Mouse (Mus musculus) small intestine, adult 2 months (tissue): ENCODE results near the gene Ep300. TPM values are rescaled to one million over a fixed set of nuclear protein-coding genes. Genes with fewer than 3 reads are reported as not detected.

Source experiments
- H3K27ac ChIP-seq: fragments of 200-500 bp; 2 replicates; pipeline ENCODE4 v1.5.1; 2012; ENCODE audit warnings: low read depth, low read length, control low read depth, inconsistent platforms; ENCODE audit not compliant: insufficient read depth
- H3K27me3 ChIP-seq: fragments of 200-500 bp; 2 replicates; pipeline ENCODE4 v1.6.1; 2012; ENCODE audit warnings: mild to moderate bottlenecking, moderate library complexity, low read length, inconsistent platforms; ENCODE audit not compliant: control insufficient read depth, insufficient read depth
- H3K36me3 ChIP-seq: fragments of 200-500 bp; 2 replicates; pipeline ENCODE4 v1.6.1; 2012; ENCODE audit warnings: mild to moderate bottlenecking, low read length, control low read depth, inconsistent platforms; ENCODE audit not compliant: control insufficient read depth, insufficient read depth
- H3K4me1 ChIP-seq: fragments of 200-500 bp; 2 replicates; pipeline ENCODE4 v1.6.1; 2012; ENCODE audit warnings: low read length, inconsistent platforms, mixed read lengths; ENCODE audit not compliant: control insufficient read depth, insufficient read depth, insufficient read length
- H3K4me3 ChIP-seq: fragments of 200-500 bp; 2 replicates; pipeline ENCODE4 v1.5.1; 2012; ENCODE audit warnings: low read depth, mild to moderate bottlenecking, control low read depth, inconsistent platforms, low read length, moderate library complexity
- CTCF ChIP-seq: fragments of 200-500 bp; IDR thresholded peaks from 2 replicates; pipeline ENCODE4 v1.5.1; 2012; ENCODE audit warnings: low read depth, mild to moderate bottlenecking, control low read depth, inconsistent platforms, low read length, moderate library complexity, mixed read lengths; ENCODE audit not compliant: insufficient replicate concordance, insufficient read length; ENCODE audit errors: extremely low read depth
- POLR2A ChIP-seq: fragments of 200-500 bp; IDR thresholded peaks from 2 replicates; pipeline ENCODE4 v1.6.1; 2012; ENCODE audit warnings: low read depth, mild to moderate bottlenecking, control low read depth, inconsistent platforms, low read length, moderate library complexity
- WGBS: fragments of 180-500 bp; shearing (Covaris S2); methylation state at CpG from one replicate; pipeline ENCODE4 v1.1.7; 2018; 5-methylcytosine and 5-hydroxymethylcytosine counted together
- polyA plus RNA-seq: library from polyadenylated mRNA; depleted of rRNA; stranded (reverse); fragments of >200 nt; gene quantifications from 2 replicates; pipeline ENCODE4 v1.2.3, GENCODE M21; 2012

Ep300 gene
- polyA plus RNA-seq, 1 experiment = 33.3 TPM

DNA sequence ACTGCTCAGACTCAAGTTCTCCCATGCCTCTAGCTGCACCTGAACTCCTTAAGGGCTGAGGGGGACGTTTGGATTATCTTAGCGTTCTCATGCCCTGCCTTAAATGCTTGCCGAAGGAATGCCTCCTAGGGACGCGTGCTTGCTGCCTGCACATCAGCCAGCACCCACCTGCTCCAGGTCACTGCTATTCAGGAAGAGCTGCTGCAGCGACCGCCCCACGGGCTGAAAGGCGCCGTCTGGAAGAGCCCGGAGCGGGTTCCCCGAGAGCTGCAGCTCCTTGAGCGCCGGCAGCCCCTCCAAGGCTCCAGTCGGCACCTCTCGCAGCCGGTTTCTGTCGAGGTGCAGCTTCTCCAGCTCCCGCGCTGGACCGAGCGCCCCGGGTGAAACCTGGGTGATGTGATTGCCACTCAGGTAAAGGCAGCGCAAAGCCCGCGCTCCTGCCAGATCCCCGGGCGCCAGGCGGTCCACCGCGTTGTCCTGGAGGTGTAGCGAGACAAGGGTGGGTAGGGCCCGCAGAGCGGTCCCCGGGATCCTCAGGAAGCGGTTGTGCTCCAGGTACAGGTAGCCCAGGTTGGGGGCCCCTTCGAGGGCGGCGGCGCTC, 108.3 kb downstream of the Ep300 start:
- Histone ChIP-seq H3K27me3 (peaks cover 17% of the 10 kb centered on the region), H3K4me3 (peak overlapping the region; percentile 73), H3K4me1 (peaks cover 8% of the 10 kb centered on the region; the same call in 1 of the 2 replicates), H3K27ac (no peak overlapping the region), H3K36me3 (no peaks in the 10 kb centered on the region)
- 3% methylated on average over 41 of the region's 41 CpGs for WGBS
- TF ChIP-seq POLR2A (no peak), CTCF (no peak)

DNA sequence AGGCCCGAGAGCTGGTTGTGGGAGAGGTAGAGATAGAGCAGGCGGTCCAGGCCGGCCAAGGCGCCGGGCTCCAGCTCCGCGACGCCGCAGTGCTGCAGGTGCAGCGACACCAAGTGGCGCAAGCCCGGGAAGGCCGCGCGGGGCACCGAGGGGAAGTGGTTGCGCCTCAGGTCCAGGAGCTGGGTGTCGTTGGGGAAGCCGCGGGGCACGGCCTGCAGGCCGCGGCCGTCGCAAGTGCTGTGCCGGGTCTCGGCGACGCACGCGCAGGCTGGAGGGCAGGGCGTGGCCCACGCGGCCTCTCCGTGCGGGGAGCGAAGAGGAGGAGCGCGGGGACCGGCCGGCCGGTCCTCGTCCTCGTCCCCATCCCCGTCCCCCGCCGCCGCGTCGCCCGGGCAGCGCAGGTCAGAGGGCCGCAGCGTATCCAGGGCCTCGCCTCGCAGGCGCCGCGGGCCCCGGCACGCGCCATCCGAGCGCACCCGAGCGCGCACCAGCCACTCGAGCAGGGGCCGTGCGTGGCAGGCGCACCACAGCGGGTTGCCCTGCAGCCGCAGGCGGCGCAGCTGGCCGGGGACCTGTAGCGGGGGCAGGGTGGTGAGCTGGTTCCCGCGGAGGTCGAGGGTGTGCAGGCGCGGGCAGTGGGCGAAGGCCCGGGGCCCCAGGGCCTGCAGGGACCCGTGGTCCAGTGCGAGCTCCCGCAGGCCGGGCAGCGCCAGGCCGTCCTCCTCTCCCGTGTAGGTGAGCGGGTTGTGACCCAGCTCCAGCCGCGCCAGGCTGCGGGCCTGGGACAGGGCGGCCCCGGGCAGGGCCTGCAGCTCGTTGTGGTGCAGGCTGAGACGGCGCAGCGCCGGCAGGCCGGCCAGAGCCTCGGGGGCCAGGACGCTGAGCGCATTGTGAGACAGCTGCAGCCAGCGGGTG, 109.1 kb downstream of the Ep300 start:
- TF ChIP-seq CTCF (peak; percentile 59; the same call in 1 of the 2 replicates), POLR2A (no peak)
- peaks cover 8% of the 10 kb centered on the region; the same call in 1 of the 2 replicates for H3K4me1 ChIP-seq
- peak overlapping the region; percentile 73 for H3K4me3 ChIP-seq
- 2% methylated on average over 103 of the region's 107 CpGs for WGBS
- H3K36me3 ChIP-seq = no peaks in the 10 kb centered on the region
- peaks cover 17% of the 10 kb centered on the region for H3K27me3 ChIP-seq
- no peak overlapping the region for H3K27ac ChIP-seq

DNA sequence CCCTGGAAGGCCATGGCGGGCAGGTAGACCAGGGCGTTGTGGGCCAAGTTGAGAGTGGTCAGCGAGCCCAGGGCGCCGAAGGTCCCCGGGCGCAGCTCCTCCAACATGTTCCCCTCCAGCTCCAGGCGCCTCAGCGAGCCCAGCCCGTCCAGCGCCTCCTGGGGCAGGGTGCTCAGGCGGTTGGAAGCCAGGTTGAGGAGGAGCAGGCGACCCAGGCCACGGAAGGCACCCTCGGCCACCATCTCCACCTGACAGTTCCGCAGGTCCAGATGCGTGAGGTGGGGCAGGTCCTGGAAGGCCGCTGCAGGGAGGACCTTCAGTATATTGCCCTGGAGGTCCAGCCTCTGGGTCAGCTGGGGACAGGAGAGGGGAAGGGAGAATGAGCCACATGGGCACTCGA, 109.7 kb downstream of the Ep300 start:
- Histone ChIP-seq H3K4me3 (peak overlapping the region; percentile 73), H3K27me3 (peaks cover 17% of the 10 kb centered on the region), H3K4me1 (peaks cover 8% of the 10 kb centered on the region; the same call in 1 of the 2 replicates), H3K27ac (no peak overlapping the region), H3K36me3 (no peaks in the 10 kb centered on the region)
- TF ChIP-seq POLR2A (no peak), CTCF (no peak)
- 61% methylated on average over 19 of the region's 19 CpGs for WGBS

DNA sequence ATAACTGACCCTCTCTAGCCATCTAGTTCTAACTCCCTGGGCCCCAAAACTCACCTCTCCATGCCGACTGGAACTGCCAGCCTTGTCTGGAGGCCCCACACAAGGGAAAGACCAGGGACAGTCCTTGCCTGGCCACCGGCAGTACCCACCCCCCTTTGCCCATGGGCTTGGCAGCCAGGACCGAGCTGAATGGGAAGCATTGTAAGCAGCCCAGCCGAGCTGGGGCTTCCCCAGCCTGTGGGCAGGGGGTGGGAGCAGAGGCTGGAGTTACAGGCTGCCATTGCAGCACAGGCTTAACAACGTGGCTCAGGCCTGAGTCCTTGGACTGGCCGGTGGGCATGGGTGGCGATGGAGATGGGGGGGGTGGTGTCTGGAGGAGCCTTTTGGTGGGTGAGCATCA, 112.0 kb downstream of the Ep300 start, which contains the start of gene Chadl:
Chadl (minus strand) TSS at position 113 of the 400 bp plus-strand sequence.
- Histone ChIP-seq H3K4me3 (no peak within 1 kb of the TSS), H3K36me3 (no peaks in the 10 kb centered on the region), H3K27me3 (peaks cover 17% of the 10 kb centered on the region), H3K27ac (no peak within 1 kb of the TSS), H3K4me1 (peaks cover 8% of the 10 kb centered on the region; the same call in 1 of the 2 replicates)
- WGBS = 85% methylated on average over 7 of the region's 7 CpGs
- TF ChIP-seq CTCF (no peak), POLR2A (no peak)

DNA sequence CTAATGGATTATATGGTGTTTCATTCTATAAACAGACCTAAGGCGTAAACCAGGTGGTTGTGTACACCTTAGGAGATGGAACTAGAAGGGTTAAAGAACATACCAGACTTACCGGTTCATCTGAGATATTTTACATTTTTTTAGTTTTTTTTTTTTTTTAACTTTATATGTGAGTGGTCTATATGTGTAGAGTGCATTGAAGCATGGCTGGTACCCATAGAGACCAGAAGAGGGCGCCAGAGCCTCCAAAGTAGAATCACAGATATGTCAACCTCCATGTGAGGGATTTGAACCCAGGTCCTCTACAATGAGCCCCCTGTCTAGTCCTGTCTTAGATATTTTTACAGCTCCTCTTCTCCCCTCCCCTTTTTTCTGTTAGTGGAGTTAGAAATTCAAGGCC, 112.7 kb downstream of the Ep300 start:
- peaks cover 17% of the 10 kb centered on the region for H3K27me3 ChIP-seq

DNA sequence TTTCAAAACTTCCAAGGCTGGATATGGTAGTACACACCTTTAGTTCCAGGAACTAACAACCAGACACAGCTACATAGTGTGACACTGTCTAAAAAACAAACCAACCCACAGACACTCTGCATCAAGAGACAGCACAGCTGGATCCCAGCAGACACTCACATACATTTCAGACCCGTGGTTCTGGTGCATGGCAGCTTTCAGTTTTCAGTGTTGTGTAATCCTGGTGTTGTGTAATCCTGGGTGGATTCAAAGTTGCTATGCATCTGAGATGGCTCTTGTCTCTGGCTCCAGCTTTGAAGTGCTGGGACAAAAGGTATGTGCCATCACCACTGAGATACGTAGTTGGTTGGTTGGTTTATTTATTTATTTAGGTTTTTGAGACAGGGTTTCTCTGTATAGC, 113.4 kb downstream of the Ep300 start:
- Histone ChIP-seq H3K27me3 (peaks cover 13% of the 10 kb centered on the region), H3K4me3 (no peak overlapping the region), H3K27ac (no peak overlapping the region), H3K4me1 (peaks cover 5% of the 10 kb centered on the region; the same call in 1 of the 2 replicates), H3K36me3 (no peaks in the 10 kb centered on the region)
- TF ChIP-seq POLR2A (no peak), CTCF (no peak)
- WGBS = 44% methylated on average over 2 of the region's 2 CpGs

More for the DNA sequence above, 112.7 kb downstream of the Ep300 start:
- Histone ChIP-seq H3K4me1 (peaks cover 8% of the 10 kb centered on the region; the same call in 1 of the 2 replicates), H3K4me3 (no peak overlapping the region), H3K36me3 (no peaks in the 10 kb centered on the region), H3K27ac (no peak overlapping the region)
- no peak for TF ChIP-seq CTCF
- 46% methylated on average over 3 of the region's 3 CpGs for WGBS

DNA sequence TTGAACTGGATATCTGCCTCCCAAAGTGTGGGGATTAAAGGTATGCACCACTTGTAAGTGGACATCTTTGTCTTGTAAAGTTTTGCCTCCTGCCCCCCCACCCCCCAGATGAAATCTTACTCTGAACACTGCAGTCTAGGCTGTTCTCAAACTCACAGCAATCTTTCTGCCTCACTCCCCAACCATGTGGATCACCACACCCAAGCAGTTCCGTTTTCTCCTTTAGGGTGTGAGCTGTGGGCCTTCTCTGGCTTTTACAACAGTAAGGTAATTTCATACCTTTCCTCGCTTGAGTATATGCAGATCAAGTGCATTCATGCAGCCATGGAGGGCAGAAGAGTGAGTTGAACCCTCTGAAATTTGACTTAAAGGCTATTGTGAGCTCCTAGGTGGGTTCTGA, 115.0 kb downstream of the Ep300 start:
- Histone ChIP-seq H3K27ac (no peak overlapping the region), H3K27me3 (no peaks in the 10 kb centered on the region)
- 26% methylated on average over 2 of the region's 2 CpGs for WGBS

More for the DNA sequence above, 115.0 kb downstream of the Ep300 start:
- TF ChIP-seq CTCF = no peak
- TF ChIP-seq POLR2A = no peak
- no peak overlapping the region for H3K4me3 ChIP-seq
- peaks cover 14% of the 10 kb centered on the region for H3K36me3 ChIP-seq
- no peaks in the 10 kb centered on the region for H3K4me1 ChIP-seq
